Mouse (Mus musculus) limb, embryonic 14.5 days (tissue): ENCODE data around the gene Mta1. TPM values are rescaled to one million over a fixed set of nuclear protein-coding genes. Genes with fewer than 3 reads are reported as not detected.

ENCODE experiments used
- ATAC-seq: fragments of 200-750 bp; cut with Nextera tagmentation; 2 replicates; pipeline ENCODE4 v1.8.0; 2017; ENCODE audit warnings: low read depth, moderate number of reproducible peaks, moderate TSS enrichment; ENCODE audit not compliant: low FRiP score
- DNase-seq: peaks from one replicate; pipeline ENCODE4 v3.0.0-alpha.2; 2015; ENCODE audit warnings: low spot score
- H3K27ac ChIP-seq: fragments of 300-500 bp; sonication (generic); replicated peaks from 2 replicates; pipeline ENCODE4 v1.5.1; 2014; ENCODE audit warnings: low read depth, mild to moderate bottlenecking, low read length, moderate library complexity, mixed read lengths
- H3K27me3 ChIP-seq: fragments of 300-500 bp; sonication (generic); 2 replicates; pipeline ENCODE4 v1.6.1; 2014; ENCODE audit warnings: low read length, mixed read lengths; ENCODE audit not compliant: control insufficient read depth, insufficient read depth
- H3K36me3 ChIP-seq: fragments of 300-500 bp; sonication (generic); 2 replicates; pipeline ENCODE4 v1.6.1; 2014; ENCODE audit warnings: mild to moderate bottlenecking, low read length, moderate library complexity, mixed read lengths; ENCODE audit not compliant: control insufficient read depth, insufficient read depth
- H3K4me1 ChIP-seq: fragments of 300-500 bp; sonication (generic); 2 replicates; pipeline ENCODE4 v1.6.1; 2014; ENCODE audit warnings: antibody characterized with exemption, low read length, mixed read lengths; ENCODE audit not compliant: control insufficient read depth, insufficient read depth
- H3K4me2 ChIP-seq: fragments of 300-500 bp; sonication (generic); replicated peaks from 2 replicates; pipeline ENCODE4 v1.6.1; 2014; ENCODE audit warnings: low read depth, mild to moderate bottlenecking, low read length, moderate library complexity; ENCODE audit not compliant: severe bottlenecking
- H3K4me3 ChIP-seq: fragments of 300-500 bp; sonication (generic); replicated peaks from 2 replicates; pipeline ENCODE4 v1.5.1; 2014; ENCODE audit warnings: low read length
- H3K9ac ChIP-seq: fragments of 300-500 bp; sonication (generic); 2 replicates; pipeline ENCODE4 v1.6.1; 2014; ENCODE audit warnings: mild to moderate bottlenecking, low read depth, low read length, moderate library complexity; ENCODE audit not compliant: severe bottlenecking
- H3K9me3 ChIP-seq: fragments of 300-500 bp; sonication (generic); 2 replicates; pipeline ENCODE4 v1.6.1; 2016; ENCODE audit warnings: low read length; ENCODE audit not compliant: control insufficient read depth
- POLR2A ChIP-seq: fragments of 200-500 bp; IDR thresholded peaks from 2 replicates; pipeline ENCODE4 v1.8.0; 2012; ENCODE audit warnings: inconsistent platforms, mild to moderate bottlenecking, moderate library complexity, borderline replicate concordance; ENCODE audit not compliant: insufficient read depth, insufficient read length; ENCODE audit errors: extremely low read depth
- WGBS: fragments of 180-500 bp; shearing (Covaris S2); extraction: QIAGEN DNeasy Blood & Tissue Kit; methylation state at CpG from one replicate; pipeline ENCODE4 v1.1.7; 2014; 5-methylcytosine and 5-hydroxymethylcytosine counted together
- polyA plus RNA-seq, 2 experiments: library from polyadenylated mRNA; depleted of rRNA in 1 of 2; stranded (reverse) in 1 of 2; unstranded in 1 of 2; fragments of >200 nt; fragmentation: Nextera tagmentation in 1 of 2; extraction: Ambion mirVana in 1 of 2; gene quantifications; 2 replicates each; pipeline versions ENCODE4 v1.2.1 to v1.2.3; 2012 to 2014

Gene Mta1
- polyA plus RNA-seq, 2 experiments: 21.1 to 126 TPM

DNA sequence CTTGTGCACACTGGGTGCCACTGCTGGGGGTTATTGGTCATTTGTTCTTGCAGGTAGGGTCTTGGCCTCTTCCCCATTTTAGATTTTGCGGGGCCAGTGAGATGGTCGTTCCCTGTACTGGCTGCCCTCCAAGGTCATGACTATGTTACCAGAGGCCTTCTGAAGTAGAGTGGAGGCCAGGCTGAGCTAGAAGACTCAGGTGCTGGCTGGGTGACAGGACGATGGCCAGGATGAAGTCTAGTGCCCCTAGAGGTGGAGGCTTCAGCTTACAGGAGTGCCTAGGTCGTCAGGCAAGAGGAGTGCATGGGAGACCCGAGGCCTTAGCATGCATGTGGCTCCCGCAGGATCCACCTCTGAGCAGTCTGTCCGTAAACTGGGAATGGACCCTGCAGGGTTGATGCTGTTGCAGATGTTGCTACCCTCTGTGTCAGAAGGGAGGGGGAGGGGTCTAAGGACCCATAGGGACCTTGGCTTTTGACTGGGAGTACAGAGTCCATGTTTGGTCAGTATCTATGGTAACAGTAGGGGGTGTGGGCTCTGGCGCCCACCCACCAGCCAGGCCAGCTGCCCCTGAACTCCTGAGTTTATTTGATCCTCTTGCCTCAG lies 5.9 kb downstream of the Mta1 start:
- H3K4me1 ChIP-seq: peaks cover 24% of the 10 kb centered on the region
- H3K27me3 ChIP-seq: no peaks in the 10 kb centered on the region
- TF ChIP-seq POLR2A: no peak
- H3K9ac ChIP-seq: no peak overlapping the region
- 81% methylated on average over 8 of the region's 8 CpGs for WGBS
- H3K4me2 ChIP-seq: no peak overlapping the region
- peaks cover 14% of the 10 kb centered on the region; the same call in 1 of the 2 replicates for H3K36me3 ChIP-seq
- ATAC-seq (no peak), DNase-seq (no peak)
- no peak overlapping the region for H3K27ac ChIP-seq
- H3K4me3 ChIP-seq: no peak overlapping the region
- H3K9me3 ChIP-seq: no peaks in the 10 kb centered on the region

DNA sequence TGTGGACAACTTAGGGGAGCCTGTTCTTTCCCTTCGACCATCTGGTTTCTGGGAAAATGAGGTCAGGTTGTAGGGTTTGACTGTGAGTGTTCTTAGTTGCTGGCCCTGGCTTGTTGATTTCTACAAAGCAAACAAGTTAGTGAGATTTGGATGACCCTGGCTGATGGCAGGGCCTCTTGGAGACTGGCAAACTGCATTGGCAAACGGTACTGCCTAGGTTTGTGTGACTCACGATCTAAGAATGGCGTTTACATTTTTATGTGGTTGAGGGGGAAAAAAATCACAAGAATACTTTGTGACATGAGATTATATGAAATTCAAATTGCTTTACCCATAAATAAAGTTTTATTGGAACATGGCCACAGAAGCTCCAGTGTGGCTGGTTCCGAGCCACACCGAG lies 8.3 kb downstream of the Mta1 start:
- H3K4me2 ChIP-seq: no peak overlapping the region
- no peak overlapping the region for H3K4me3 ChIP-seq
- TF ChIP-seq POLR2A: no peak
- H3K36me3 ChIP-seq: peaks cover 6% of the 10 kb centered on the region; the same call in 1 of the 2 replicates
- ATAC-seq (no peak), DNase-seq (no peak)
- no peak overlapping the region for H3K9ac ChIP-seq
- no peak overlapping the region for H3K27ac ChIP-seq
- no peaks in the 10 kb centered on the region for H3K27me3 ChIP-seq
- WGBS: 67% methylated on average over 6 of the region's 6 CpGs
- H3K9me3 ChIP-seq: no peaks in the 10 kb centered on the region
- peaks cover 13% of the 10 kb centered on the region for H3K4me1 ChIP-seq

DNA sequence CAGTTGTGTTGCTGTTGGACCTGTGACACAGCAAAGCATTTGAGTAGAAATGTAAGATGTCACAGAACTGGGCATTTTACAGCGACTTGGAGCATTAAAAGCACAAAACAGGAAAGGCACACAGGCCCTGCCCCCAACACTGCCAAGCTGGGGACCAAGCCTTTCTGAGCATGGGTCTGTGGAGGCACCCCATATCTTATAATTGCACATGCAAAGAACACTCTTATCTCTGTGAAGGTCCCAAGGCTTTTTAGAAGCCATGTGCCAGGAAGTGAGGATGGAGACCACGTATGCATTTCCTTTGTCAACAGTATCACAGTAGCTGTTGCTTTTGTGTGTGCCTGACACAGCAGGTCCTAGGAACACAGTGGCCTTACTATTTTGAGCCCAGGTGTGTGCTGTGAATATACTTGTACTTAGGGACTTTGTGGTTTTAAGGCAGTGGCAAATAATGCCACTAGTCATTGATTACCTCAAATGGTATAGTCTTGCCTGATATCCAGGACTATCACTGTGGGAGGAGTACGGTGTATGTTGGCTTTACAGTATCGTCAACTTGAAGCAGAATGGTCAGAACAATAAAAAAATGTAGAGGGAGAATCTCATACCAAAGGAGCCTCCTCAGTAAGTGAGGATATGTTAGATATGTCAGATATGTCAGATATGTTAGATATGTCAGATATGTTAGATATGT lies 9.5 kb downstream of the Mta1 start:
- Histone ChIP-seq H3K36me3 (peaks cover 14% of the 10 kb centered on the region), H3K27me3 (no peaks in the 10 kb centered on the region), H3K4me2 (no peak overlapping the region), H3K9me3 (no peaks in the 10 kb centered on the region), H3K4me1 (peaks cover 13% of the 10 kb centered on the region), H3K27ac (no peak overlapping the region), H3K9ac (no peak overlapping the region), H3K4me3 (no peak overlapping the region)
- WGBS: 83% methylated on average over 4 of the region's 4 CpGs
- TF ChIP-seq POLR2A: no peak
- ATAC-seq: no peak
- no peak for DNase-seq

DNA sequence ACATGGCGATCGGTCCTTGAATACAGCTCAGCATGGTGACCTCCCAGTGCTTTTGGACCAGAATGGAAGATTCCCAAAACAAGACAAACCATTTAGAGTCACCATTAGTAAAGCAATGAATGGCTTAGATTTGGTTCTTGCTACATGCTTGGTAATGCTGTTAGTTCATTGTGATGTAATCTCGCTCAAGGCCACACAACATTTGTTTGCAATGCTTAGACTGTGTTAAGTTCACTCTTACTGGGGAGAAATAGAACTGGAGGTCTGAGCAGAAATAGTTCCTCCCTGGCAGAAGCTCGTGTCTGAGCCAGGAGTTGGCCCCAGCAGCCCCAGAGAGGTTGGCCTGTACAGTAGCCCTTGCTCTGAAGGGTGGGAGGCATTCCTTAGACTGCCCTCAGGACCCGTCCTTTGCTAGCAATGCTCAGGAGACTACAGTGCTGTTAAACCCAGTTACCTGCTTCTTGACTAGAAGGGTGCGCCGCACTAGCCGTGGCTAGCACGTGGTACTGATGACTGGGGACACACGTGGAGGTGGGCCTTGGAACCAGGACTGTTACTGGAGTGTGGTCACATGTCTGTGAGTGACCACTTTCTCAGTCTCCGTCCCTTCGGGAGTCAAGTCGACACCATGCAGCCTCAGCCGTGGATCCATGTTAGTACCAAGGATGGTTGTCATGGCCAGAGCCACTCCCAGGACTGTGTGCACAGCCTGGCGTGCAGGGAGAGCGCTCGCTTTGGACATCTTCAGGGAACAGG lies 10.6 kb downstream of the Mta1 start:
- Histone ChIP-seq H3K27me3 (no peaks in the 10 kb centered on the region), H3K9me3 (no peaks in the 10 kb centered on the region), H3K27ac (no peak overlapping the region), H3K4me3 (no peak overlapping the region), H3K4me2 (no peak overlapping the region), H3K4me1 (peaks cover 13% of the 10 kb centered on the region), H3K9ac (no peak overlapping the region), H3K36me3 (peaks cover 25% of the 10 kb centered on the region)
- TF ChIP-seq POLR2A: no peak
- WGBS: 88% methylated on average over 17 of the region's 17 CpGs
- ATAC-seq (no peak), DNase-seq (no peak)

DNA sequence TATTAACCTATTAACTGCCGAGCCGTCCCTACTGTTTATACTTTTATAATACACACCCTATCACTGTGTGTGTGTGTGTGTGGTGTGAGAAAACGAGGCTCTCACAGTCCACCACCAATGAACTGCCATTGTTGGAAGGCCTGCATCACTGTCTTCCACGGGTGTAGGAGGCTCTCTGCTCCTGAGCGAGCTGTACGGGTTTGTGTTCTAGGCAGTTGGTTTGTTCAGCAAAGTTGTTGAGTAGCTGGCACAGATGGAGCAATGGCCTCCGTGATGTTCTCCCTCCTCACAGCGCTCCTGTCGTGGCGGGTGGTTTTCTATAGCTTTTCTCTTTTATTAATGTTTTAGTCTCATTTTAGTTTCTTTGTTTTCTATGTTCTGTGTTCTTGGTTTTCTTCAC lies 11.7 kb downstream of the Mta1 start:
- no peak overlapping the region for H3K4me3 ChIP-seq
- no peaks in the 10 kb centered on the region for H3K27me3 ChIP-seq
- ATAC-seq (no peak), DNase-seq (no peak)
- H3K9ac ChIP-seq: no peak overlapping the region
- H3K27ac ChIP-seq: no peak overlapping the region
- no peak for TF ChIP-seq POLR2A
- H3K4me1 ChIP-seq: peaks cover 13% of the 10 kb centered on the region
- 79% methylated on average over 10 of the region's 10 CpGs for WGBS
- H3K4me2 ChIP-seq: no peak overlapping the region
- H3K36me3 ChIP-seq: peaks cover 36% of the 10 kb centered on the region
- no peaks in the 10 kb centered on the region for H3K9me3 ChIP-seq
